Mouse (Mus musculus): ENCODE measurements at regions not wholly inside any gene's neighbourhood (a gene's known extent, or its start where the extent isn't known, plus 50 kb on each side); places are given as distances from the start of the nearest gene placed in this dataset.

GRCm38 (mm10) chr3:126293645-126294044 is 69.8 kb upstream of the Arsj start:
- no peak for DNase-seq

GRCm38 (mm10) chr3:126295932-126296331 is 67.6 kb upstream of the Arsj start:
- DNase-seq = no peak

GRCm38 (mm10) chr3:126299257-126299656 is 64.2 kb upstream of the Arsj start:
- DNase-seq = no peak

DNA sequence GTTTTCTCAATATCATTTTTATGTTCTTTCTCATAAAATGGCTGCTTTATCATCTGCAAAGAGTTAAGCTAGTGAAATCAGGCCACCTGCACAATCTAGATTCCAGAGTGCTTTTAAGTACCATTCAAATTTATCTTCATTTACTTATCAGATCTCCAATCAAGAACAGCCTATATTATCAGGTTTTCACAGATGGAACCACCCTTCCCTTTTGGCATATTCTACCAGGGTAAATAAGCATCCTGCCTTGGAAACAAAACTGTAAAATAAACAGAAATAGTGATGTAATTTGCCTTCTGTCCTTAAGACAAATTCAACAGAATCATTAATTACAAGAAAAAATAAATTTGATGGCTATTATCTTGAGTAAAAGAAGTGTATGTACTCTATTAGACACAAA is 55.2 kb upstream of the Arsj start:
- no peak for DNase-seq
